Mouse (Mus musculus): Measurements from ENCODE around the gene Dpm3. TPM values are rescaled to one million over a fixed set of nuclear protein-coding genes. Genes with fewer than 3 reads are reported as not detected.

Gene Dpm3
- total RNA-seq, 4 experiments from 2014 or later = 51.6 to 64.2 (median 54.6) TPM

GRCm38 (mm10) chr3:89266439-89266893, 7.3 kb downstream of the Dpm3 start:
- DNase-seq (ENCODE audit: low spot score in 2 of 2) = peak; percentile 65 to 74

- DNase-seq (ENCODE audit: low spot score in 2 of 2) = no peak
These were observed 9.8 kb downstream of the Dpm3 start for GRCm38 (mm10) chr3:89268916-89269315.

GRCm38 (mm10) chr3:89270051-89270755, 11.0 kb downstream of the Dpm3 start, which contains the start of gene Slc50a1:
TSS of gene Slc50a1 (minus strand) at chr3:89270570.
- DNase-seq (ENCODE audit: low spot score in 2 of 2) = peak; percentile 67 to 73

- peak in 1 of 2 experiments; percentile 84 for DNase-seq (ENCODE audit: low spot score in 2 of 2)
These were observed 11.7 kb downstream of the Dpm3 start for GRCm38 (mm10) chr3:89270891-89271290.

DNA sequence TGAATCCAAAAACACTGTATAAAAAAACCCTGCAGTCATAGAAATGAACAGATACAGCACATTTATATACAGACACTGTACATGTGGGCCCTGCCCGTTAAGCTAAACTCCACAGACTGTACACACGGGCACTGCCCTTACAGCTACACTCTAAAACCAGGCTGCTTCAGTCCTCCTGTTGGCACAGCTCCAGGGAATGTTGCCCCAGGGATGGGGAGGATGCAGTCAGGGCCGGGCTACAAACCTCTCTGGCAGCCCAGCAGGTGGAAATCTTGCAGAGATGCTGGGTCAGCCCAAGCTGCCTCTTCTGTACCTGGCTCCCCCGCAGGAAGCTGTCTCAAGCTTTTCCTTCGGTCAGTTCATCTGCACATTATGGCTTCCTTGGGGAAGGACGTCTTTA, 12.6 kb downstream of the Dpm3 start:
- DNase-seq (ENCODE audit: low spot score in 2 of 2) = no peak

DNA sequence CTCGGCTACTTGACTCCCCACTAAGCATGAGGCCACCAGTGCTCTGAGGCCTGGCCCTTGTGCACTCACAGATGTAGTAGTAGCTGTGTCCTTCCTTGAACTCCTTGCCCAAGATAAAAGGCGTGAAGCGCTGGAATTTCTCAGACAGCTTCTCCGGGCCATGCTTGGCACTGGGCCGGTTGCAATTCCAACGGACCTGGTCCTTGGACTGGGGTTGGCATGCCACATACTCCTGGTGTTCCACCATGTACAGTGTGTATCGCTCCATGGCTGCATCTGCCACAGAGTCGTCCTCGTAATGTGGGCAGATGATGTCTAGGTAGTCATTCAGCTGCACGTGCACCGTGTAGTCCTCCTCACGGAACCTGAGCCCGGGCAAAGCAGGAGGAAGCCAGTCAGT, 16.9 kb downstream of the Dpm3 start:
- DNase-seq (ENCODE audit: low spot score in 2 of 2) = no peak

DNA sequence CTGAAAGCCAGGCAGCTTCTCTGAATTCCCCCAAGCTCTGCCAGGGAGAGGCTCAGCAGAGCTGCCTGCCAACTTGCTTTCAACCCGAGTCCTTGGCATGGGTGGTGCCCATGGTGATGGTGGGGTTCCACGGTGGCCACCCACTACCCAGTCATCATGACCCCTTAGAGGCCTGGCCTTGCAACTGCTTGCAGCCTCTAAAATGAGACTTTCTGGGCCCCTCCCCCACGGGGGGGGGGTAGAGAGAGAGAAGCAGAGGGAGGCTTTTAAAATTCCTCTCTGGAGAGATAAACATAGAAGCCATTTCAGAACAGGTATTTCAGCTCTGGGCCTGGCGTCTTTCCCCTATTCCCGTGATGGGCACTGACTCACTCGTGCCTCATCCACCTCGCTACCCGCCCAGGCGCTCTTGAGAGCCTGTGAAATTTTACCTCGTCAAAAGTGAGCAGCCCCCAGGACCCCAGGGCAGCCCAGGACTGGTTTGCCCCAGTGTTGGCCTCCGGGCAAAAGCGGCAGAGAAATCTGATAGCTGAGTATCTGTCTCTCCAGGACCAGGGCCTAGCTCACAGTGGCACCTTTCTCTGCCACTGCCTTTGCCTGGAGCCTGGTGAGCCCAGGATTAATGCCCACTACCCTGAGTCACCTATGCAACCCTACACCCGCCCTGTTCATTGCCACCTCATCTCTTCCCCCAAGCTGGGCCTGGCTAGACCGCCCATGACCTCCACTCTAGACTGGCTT, 18.3 kb downstream of the Dpm3 start:
- DNase-seq (ENCODE audit: low spot score in 2 of 2) = no peak

- no peak for DNase-seq (ENCODE audit: low spot score in 2 of 2)
These were observed 18.9 kb downstream of the Dpm3 start for GRCm38 (mm10) chr3:89278107-89278506.

DNA sequence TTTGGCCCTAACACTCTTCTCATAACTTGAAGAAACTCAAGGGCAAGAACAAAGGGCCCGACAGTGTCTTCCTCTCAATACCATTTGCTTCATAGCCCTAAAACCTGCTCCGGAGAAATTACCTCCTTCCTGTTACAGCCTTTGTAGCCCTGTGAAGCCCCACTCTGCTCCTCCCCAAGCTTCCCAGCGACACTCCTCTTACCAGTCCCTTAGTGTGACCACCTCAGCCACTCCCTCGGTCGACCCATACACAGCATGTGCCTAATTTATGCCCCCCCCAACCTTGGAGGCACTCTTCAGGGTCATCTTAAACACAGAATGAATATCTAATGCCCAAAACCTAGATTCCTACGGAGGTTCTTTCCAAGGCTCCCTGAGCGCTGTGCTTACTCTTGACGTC, 19.5 kb downstream of the Dpm3 start:
- DNase-seq (ENCODE audit: low spot score in 2 of 2) = no peak

DNA sequence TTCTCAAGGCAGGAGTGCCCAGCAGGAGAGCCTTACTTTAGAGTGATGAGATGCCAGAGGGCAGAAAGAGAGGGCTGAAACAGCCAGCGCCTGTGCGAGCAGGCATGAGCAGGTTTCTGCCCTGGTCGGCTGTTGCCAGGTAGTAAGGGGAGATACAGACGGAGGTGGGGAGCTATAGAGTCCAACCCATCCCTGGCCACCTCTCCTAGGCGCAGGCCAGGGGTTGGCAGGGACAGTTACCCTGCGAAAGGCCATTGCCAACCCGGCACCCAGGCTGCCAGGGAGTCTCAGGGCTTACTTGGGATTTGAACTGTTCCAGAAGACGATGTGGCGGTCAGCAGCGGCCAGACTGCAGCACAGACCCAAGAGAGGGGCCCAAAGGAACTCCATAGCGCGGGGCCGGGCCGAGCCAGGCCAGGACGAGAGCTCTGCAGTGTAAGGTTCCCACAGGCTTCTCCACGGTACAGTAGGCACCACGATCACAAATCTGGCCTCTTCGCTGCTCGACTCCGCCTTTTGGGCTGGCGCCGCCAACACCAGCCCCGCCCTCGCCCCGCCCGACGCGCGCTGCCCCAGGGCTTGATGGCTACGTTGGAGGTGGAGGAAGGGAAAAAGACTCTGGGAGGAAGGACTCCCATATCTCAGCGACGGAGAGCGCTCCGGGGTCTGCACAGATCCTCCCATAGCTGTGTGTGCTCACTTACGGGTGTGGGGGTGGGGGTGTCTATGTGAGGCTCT, 20.2 kb downstream of the Dpm3 start:
- peak; percentile 62 to 73 for DNase-seq (ENCODE audit: low spot score in 2 of 2)

GRCm38 (mm10) chr3:89280050-89280605, 21.0 kb downstream of the Dpm3 start:
- DNase-seq (ENCODE audit: low spot score in 2 of 2) = peak in 1 of 2 experiments; percentile 60

DNA sequence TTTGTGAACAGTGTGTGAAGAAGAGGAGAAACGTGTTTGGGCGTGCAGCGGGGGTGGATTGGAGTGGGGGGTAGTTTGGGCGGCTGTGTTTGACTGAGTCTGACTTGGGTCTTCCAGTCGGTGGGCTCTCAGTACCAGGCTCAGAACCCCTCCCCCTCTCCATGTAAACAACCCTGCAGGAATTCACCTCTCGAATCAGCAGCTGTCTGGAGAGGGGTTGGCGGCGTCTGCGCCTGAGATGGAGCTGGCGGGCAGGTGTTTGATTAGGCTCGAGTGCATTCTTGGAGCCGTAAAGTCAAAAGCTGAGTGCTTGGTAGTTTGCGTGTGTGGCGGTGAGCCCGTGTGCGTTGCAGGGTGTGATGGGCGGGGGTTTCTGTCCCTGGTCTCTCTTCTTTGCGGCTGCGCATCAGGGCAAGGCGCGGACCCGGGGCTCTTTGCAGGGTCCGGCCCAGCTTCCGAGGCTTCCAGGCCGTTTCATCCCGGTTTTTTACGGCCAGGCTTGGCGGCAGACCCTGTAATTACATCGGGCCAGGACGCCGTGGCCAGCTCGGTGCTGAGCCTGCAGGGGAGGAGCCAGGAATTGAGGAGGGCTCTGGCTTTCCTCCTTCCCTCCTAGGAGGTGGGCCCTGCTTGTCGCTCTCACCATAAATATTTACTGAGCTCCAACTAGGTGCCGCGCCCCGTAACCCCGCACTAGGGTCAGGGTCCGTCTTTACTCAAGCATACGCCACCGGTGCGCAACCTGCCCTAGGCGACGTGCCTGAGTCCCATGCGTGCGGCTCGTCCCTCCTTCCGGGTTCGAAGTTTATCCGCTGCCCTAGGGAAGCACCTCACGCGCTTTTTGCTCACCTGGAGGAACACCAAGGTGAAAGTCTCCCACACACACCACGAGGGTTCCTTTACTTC, 21.7 kb downstream of the Dpm3 start, which contains the start of gene Efna1:
Efna1 (minus strand) TSS at position 537 of the 906 bp plus-strand sequence.
- no peak for DNase-seq (ENCODE audit: low spot score in 2 of 2)

DNA sequence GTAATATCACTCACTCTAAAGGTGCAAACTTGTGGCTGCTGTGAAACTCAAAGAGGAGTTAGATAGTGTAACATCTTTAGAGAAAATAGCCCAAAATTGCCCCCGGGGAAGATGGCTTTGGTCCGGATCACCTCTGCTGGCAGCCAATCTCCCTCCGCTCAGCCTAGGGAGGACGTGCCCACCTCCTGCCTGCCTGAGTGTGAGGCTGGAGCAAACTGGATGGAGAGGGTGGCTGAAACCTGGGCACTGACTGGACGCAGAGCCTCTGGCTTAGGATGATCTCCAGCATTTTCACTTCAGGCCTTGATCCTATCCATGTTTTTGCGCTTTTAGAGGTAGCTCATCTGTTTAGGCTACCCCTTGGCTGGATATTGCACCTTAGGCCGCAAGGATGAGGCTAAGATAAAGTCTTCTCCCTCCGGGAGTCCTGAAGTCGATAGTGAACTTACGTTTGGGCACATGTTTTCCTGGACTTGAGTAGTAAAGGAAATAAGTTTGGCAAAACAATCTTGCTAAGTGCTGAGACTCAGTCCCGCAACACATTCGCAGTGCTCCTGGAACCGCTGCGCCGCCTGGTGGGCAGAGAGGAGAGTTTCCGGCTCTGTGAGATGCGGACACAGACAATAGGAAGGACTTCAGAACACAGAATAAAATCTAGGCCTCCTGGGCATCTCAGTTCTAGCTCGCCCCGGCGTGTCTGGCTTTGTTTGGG, 22.6 kb downstream of the Dpm3 start:
- DNase-seq (ENCODE audit: low spot score in 2 of 2) = peak in 1 of 2 experiments; percentile 72

DNA sequence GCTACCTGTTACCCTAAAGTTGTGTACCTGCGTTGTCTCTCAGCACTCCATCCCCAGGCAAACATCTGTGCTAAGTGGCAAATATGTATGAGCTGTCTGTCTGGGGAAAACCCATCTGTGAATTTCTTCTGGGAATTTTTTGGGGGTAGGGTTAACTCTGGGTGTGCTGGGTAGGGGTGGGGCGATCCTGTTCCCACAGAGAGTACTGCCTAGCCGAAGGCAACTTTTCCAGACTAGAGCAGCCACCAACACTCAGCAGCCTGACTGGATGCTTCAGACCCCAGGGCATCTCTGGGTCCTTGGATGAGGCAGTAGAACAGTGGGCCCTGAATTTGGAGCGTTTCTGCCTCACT, 23.1 kb downstream of the Dpm3 start:
- DNase-seq (ENCODE audit: low spot score in 2 of 2) = no peak

GRCm38 (mm10) chr3:89284261-89284660, 25.1 kb downstream of the Dpm3 start:
- no peak for DNase-seq (ENCODE audit: low spot score in 2 of 2)

- no peak for DNase-seq (ENCODE audit: low spot score in 2 of 2)
These were observed 26.4 kb downstream of the Dpm3 start for GRCm38 (mm10) chr3:89285526-89285925.

DNA sequence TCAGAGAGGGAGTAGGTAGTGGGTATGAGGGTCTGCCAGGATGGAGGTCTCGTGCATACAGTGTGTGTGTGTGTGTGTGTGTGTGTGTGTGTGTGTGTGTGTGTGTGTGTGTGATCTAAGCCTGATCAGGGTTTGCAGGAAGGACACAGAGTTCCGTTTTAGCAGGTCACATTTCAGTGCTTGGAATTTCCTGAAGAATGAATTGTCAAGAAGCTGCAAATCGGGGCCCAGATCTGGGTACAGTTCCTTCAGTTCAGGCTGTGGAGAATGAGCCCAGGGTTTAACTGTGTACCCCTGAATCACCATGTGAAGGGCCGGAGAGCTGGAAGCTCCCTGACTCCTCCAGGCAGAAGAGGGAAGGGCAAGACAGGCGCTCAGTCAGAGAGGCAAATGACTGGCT, 28.1 kb downstream of the Dpm3 start:
- no peak for DNase-seq (ENCODE audit: low spot score in 2 of 2)

GRCm38 (mm10) chr3:89288503-89288928, 29.4 kb downstream of the Dpm3 start:
- no peak for DNase-seq (ENCODE audit: low spot score in 2 of 2)

DNA sequence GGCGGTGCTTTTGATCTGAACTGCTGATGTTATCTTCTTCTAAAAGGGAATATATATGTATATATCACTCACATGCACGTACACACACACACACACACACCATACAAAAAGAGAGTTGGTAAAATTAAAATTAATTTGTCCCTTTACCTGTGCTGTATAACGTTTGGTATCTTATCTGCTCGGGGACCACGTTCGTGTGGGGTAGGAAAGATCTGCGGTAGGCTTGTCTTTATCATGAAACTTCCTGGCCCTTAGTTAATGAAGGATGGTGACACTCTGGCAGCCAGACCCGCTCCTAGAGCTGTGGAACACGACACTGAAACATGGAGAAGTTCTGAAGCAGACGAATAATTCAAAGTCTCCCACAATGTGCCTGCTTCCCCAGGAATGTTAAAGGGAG, 32.7 kb downstream of the Dpm3 start:
- DNase-seq (ENCODE audit: low spot score in 2 of 2) = no peak

DNA sequence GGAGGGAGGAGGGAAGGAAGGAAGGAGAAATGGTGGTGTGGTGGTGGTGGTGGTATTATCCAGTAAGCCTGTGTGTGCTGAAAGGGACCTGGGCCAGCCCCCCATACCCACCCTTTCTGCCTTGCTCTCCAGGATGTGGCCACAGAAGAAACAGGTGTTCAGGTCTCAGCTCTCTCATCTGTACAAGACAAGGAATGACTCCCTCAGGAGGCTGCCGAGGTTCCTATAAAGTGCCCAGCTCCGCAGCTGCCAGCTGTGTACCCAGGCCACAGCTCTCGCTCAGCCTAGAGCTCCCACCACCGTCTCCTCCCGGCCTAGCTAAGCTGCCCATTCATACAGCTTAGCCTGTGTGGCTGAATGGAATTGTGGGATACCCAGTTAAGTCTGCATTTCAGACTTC, 33.1 kb downstream of the Dpm3 start:
- no peak for DNase-seq (ENCODE audit: low spot score in 2 of 2)

Data from left cerebral cortex, adult 8-10 months (tissue).